Mouse (Mus musculus): ENCODE results near the gene Chrne. TPM values are rescaled to one million over a fixed set of nuclear protein-coding genes. Genes with fewer than 3 reads are reported as not detected.
A peak's percentile ranks its signal among the peaks of the same experiment; 100 is the strongest.

Chrne gene
- polyA plus RNA-seq, 1 experiment, result 0.10 TPM

- Histone ChIP-seq H3K4me1 (ENCODE audit: control insufficient read depth, insufficient read depth, low read length) (no peaks in the 10 kb centered on the region), H3K27me3 (ENCODE audit: control insufficient read depth, insufficient read depth, low read length) (no peaks in the 10 kb centered on the region), H3K4me3 (replicated peaks; ENCODE audit: insufficient read depth, low read depth, low read length) (no peak overlapping the region), H3K27ac (ENCODE audit: insufficient read depth, low read length) (no peak overlapping the region)
- DNase-seq, result no peak
- TF ChIP-seq CTCF (IDR thresholded peaks at IDR 0.05; ENCODE audit: borderline replicate concordance, insufficient read depth, low read depth, low read length) (no peak), POLR2A (IDR thresholded peaks at IDR 0.05; ENCODE audit: borderline replicate concordance, insufficient read depth, low read length) (no peak)
- WGBS, result 22% methylated on average over 7 of the region's 7 CpGs
These were observed 3.2 kb upstream of the Chrne start for GRCm38 (mm10) chr11:70621972-70622814.

- H3K27ac ChIP-seq (ENCODE audit: insufficient read depth, low read length), result no peak within 1 kb of the TSS
- 10% methylated on average over 21 of the region's 21 CpGs for WGBS
- peak within 1 kb of the TSS; percentile 39 for H3K4me3 ChIP-seq (replicated peaks; ENCODE audit: insufficient read depth, low read depth, low read length)
These were observed 3.4 kb downstream of the Chrne start, which contains the start of gene 4930544D05Rik for GRCm38 (mm10) chr11:70615516-70616093. 4930544D05Rik (plus strand) TSS chr11:70615848.

DNA sequence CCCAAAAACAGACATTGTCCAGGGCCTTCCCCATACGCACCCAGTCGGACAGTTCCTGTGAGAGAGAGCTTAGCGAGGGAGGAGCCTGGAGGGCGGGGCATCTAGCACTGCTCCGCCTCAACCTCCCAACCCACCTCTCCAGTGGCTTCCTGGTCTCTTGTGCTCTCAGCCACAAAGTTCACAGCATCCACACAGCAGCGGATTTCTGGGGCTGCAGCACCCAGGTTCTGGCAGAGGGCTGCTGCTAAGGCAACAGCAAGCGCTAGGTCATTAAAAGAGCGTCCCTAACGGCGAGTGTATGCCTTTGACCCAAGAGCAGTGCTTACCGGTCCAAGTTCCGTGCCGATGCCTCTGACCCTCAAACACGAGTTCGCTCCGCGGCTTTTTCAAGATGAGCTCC is 3.9 kb downstream of the Chrne start:
- peak overlapping the region; percentile 39 for H3K4me3 ChIP-seq (replicated peaks; ENCODE audit: insufficient read depth, low read depth, low read length)
- WGBS, result 4% methylated on average over 17 of the region's 17 CpGs
- peak in 1 of 2 experiments; percentile 28 for DNase-seq
- H3K4me1 ChIP-seq (ENCODE audit: control insufficient read depth, insufficient read depth, low read length), result peaks cover 4% of the 10 kb centered on the region; the same call in 1 of the 2 replicates
- TF ChIP-seq CTCF (IDR thresholded peaks at IDR 0.05; ENCODE audit: borderline replicate concordance, insufficient read depth, low read depth, low read length) (no peak), POLR2A (IDR thresholded peaks at IDR 0.05; ENCODE audit: borderline replicate concordance, insufficient read depth, low read length) (no peak)
- no peak overlapping the region for H3K27ac ChIP-seq (ENCODE audit: insufficient read depth, low read length)
- H3K27me3 ChIP-seq (ENCODE audit: control insufficient read depth, insufficient read depth, low read length), result no peaks in the 10 kb centered on the region

More at GRCm38 (mm10) chr11:70615516-70616093, 3.4 kb downstream of the Chrne start, which contains the start of gene 4930544D05Rik:
- Histone ChIP-seq H3K27me3 (ENCODE audit: control insufficient read depth, insufficient read depth, low read length) (no peaks in the 10 kb centered on the region), H3K4me1 (ENCODE audit: control insufficient read depth, insufficient read depth, low read length) (peaks cover 4% of the 10 kb centered on the region; the same call in 1 of the 2 replicates)
- no peak for TF ChIP-seq CTCF (IDR thresholded peaks at IDR 0.05; ENCODE audit: borderline replicate concordance, insufficient read depth, low read depth, low read length)
- no peak for TF ChIP-seq POLR2A (IDR thresholded peaks at IDR 0.05; ENCODE audit: borderline replicate concordance, insufficient read depth, low read length)
- no peak for DNase-seq

GRCm38 (mm10) chr11:70612505-70612904 is 6.5 kb downstream of the Chrne start:
- H3K27me3 ChIP-seq (ENCODE audit: control insufficient read depth, insufficient read depth, low read length), result no peaks in the 10 kb centered on the region
- H3K4me3 ChIP-seq (replicated peaks; ENCODE audit: insufficient read depth, low read depth, low read length), result no peak overlapping the region
- 71% methylated on average over 7 of the region's 7 CpGs for WGBS
- TF ChIP-seq POLR2A (IDR thresholded peaks at IDR 0.05; ENCODE audit: borderline replicate concordance, insufficient read depth, low read length), result no peak
- TF ChIP-seq CTCF (IDR thresholded peaks at IDR 0.05; ENCODE audit: borderline replicate concordance, insufficient read depth, low read depth, low read length), result no peak
- peaks cover 4% of the 10 kb centered on the region; the same call in 1 of the 2 replicates for H3K4me1 ChIP-seq (ENCODE audit: control insufficient read depth, insufficient read depth, low read length)
- no peak overlapping the region for H3K27ac ChIP-seq (ENCODE audit: insufficient read depth, low read length)
- no peak for DNase-seq

DNA sequence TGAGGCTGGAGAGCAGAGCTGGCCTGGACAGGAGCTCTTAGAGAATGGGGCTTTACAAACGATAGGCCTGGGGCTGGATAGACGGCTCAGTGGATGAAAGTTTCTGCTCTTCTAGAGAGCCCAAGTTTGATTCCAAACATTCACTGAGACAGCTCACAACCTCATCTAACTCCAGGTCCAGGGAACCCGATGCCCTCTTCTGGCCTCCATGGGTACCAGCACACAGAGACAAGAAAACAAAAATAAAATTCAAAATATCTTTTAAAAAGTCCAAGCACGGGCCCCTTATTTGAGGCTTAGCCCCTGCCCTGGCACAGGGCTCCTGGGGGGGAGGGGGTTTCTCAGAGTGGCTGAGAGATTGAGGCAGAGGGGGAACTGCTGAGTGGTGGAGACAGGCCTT is 8.3 kb downstream of the Chrne start:
- DNase-seq, result no peak
- Histone ChIP-seq H3K27ac (ENCODE audit: insufficient read depth, low read length) (no peak overlapping the region), H3K4me3 (replicated peaks; ENCODE audit: insufficient read depth, low read depth, low read length) (no peak overlapping the region), H3K27me3 (ENCODE audit: control insufficient read depth, insufficient read depth, low read length) (no peaks in the 10 kb centered on the region), H3K4me1 (ENCODE audit: control insufficient read depth, insufficient read depth, low read length) (peaks cover 3% of the 10 kb centered on the region; the same call in 1 of the 2 replicates)
- no peak for TF ChIP-seq POLR2A (IDR thresholded peaks at IDR 0.05; ENCODE audit: borderline replicate concordance, insufficient read depth, low read length)
- peak; percentile 9; the same call in 1 of the 2 replicates for TF ChIP-seq CTCF (IDR thresholded peaks at IDR 0.05; ENCODE audit: borderline replicate concordance, insufficient read depth, low read depth, low read length)
- 77% methylated on average over 4 of the region's 4 CpGs for WGBS

GRCm38 (mm10) chr11:70608381-70609066 is 10.5 kb downstream of the Chrne start:
- DNase-seq, result no peak
- 81% methylated on average over 26 of the region's 26 CpGs for WGBS
- TF ChIP-seq POLR2A (IDR thresholded peaks at IDR 0.05; ENCODE audit: borderline replicate concordance, insufficient read depth, low read length), result no peak
- peak; percentile 25; the same call in 1 of the 2 replicates for TF ChIP-seq CTCF (IDR thresholded peaks at IDR 0.05; ENCODE audit: borderline replicate concordance, insufficient read depth, low read depth, low read length)

DNA sequence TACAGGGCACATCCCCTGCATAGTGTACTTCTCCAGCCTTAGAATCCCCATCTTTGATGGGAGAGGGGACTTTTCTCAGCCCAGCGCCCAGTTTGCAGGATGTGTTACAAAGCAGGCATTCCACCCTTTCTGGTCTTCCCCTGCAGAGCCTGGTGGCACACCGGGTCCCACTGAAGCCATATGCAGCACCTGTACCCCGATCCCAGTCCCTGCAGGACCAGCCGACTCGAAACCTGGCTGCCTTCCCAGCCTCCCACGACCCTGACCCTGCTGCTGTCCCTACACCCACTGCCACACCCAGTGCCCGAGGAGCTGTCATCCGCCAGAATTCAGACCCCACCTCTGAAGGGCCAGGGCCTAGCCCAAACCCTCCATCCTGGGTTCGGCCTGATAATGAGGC is 11.4 kb downstream of the Chrne start:
- H3K27me3 ChIP-seq (ENCODE audit: control insufficient read depth, insufficient read depth, low read length), result no peaks in the 10 kb centered on the region
- H3K27ac ChIP-seq (ENCODE audit: insufficient read depth, low read length), result no peak overlapping the region
- TF ChIP-seq CTCF (IDR thresholded peaks at IDR 0.05; ENCODE audit: borderline replicate concordance, insufficient read depth, low read depth, low read length), result no peak
- no peak for TF ChIP-seq POLR2A (IDR thresholded peaks at IDR 0.05; ENCODE audit: borderline replicate concordance, insufficient read depth, low read length)
- H3K4me1 ChIP-seq (ENCODE audit: control insufficient read depth, insufficient read depth, low read length), result no peaks in the 10 kb centered on the region
- 78% methylated on average over 9 of the region's 9 CpGs for WGBS
- DNase-seq, result no peak
- H3K4me3 ChIP-seq (replicated peaks; ENCODE audit: insufficient read depth, low read depth, low read length), result no peak overlapping the region

More at GRCm38 (mm10) chr11:70608381-70609066, 10.5 kb downstream of the Chrne start:
- H3K4me1 ChIP-seq (ENCODE audit: control insufficient read depth, insufficient read depth, low read length), result no peaks in the 10 kb centered on the region
- no peak overlapping the region for H3K27ac ChIP-seq (ENCODE audit: insufficient read depth, low read length)
- H3K4me3 ChIP-seq (replicated peaks; ENCODE audit: insufficient read depth, low read depth, low read length), result no peak overlapping the region
- no peaks in the 10 kb centered on the region for H3K27me3 ChIP-seq (ENCODE audit: control insufficient read depth, insufficient read depth, low read length)

Data from cerebellum, adult 2 months (tissue).